Mouse (Mus musculus): ENCODE results near the gene Agbl1.

DNA sequence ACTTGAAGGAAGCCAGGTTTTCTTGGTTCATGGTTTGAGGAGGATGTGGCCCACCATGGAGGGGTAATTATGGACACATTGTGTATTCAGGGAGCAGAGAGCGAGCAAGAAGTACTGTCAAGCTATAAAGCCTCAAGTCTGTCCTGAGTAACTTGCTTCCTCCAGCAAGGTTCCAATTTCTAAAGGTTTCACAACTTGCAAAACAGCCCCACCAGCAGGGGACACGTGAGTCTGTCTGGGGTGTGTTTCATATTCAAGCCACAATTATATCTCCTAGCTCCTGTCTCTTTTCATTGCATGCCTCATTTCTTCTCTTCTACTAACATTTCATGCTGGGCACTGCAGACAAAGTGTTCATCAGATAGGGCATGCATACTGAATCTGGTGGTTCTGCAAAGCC lies 53.1 kb downstream of the Agbl1 start:
- TF ChIP-seq SIN3A (IDR thresholded peaks at IDR 0.05; ENCODE audit: low read length) = no peak
- no peak for TF ChIP-seq MAFK (IDR thresholded peaks at IDR 0.05; ENCODE audit: insufficient replicate concordance, low read length)
- no peak for TF ChIP-seq UBTF (IDR thresholded peaks at IDR 0.05; ENCODE audit: low read depth, low read length)
- no peak for TF ChIP-seq CTCF (conservative IDR thresholded peaks at IDR 0.05 in 1 of 2, IDR thresholded peaks at IDR 0.05 in 1 of 2; ENCODE audit: low read depth in 2 of 2, low read length in 2 of 2)
- TF ChIP-seq POLR2A (IDR thresholded peaks at IDR 0.05; ENCODE audit: low read depth, low read length) = no peak
- no peak for TF ChIP-seq MXI1 (IDR thresholded peaks at IDR 0.05; ENCODE audit: low read depth, low read length)
- TF ChIP-seq TCF12 (IDR thresholded peaks at IDR 0.05; ENCODE audit: low read depth, low read length) = no peak
- no peak for TF ChIP-seq IRF4 (IDR thresholded peaks at IDR 0.05; ENCODE audit: low read depth, low read length)
- TF ChIP-seq PAX5 (IDR thresholded peaks at IDR 0.05; ENCODE audit: low read length) = no peak
- no peak for TF ChIP-seq TBP (conservative IDR thresholded peaks at IDR 0.05; ENCODE audit: low read depth, low read length)
- no peak for TF ChIP-seq NELFE (IDR thresholded peaks at IDR 0.05; ENCODE audit: low read depth, low read length)
- TF ChIP-seq EP300 (IDR thresholded peaks at IDR 0.05; ENCODE audit: low read length) = no peak
- no peak for TF ChIP-seq ZNF384 (IDR thresholded peaks at IDR 0.05; ENCODE audit: low read depth, low read length)

All from CH12.LX (cell line).